Mouse (Mus musculus): Measurements from ENCODE around the gene Qk. TPM values are rescaled to one million over a fixed set of nuclear protein-coding genes. Genes with fewer than 3 reads are reported as not detected.
A peak's percentile ranks its signal among the peaks of the same experiment; 100 is the strongest.

Gene Qk
- polyA plus RNA-seq, 1 experiment from 2014 or later: 40.5 TPM

DNA sequence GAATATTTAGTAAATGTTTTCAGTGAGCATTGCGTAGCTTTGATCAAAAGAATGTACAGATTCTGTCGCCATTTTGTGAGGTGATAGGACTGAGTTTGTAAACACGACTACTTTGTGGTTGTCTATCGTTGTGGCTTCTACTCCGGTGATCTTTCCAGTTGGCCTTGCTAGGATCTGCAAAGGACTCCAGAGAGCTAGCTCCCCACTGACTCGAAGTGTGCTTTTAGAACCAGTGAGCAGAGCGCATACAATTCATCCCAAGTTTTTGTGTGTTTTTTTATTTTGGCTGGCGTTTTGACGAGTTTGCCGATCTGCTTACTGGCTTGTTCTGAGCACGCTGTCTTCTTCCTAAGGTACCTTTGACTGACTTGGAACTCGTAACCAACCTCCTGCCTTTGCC lies 16.9 kb upstream of the Qk start:
- whole genome bisulfite sequencing: 87% methylated on average over 12 of the region's 12 CpGs

DNA sequence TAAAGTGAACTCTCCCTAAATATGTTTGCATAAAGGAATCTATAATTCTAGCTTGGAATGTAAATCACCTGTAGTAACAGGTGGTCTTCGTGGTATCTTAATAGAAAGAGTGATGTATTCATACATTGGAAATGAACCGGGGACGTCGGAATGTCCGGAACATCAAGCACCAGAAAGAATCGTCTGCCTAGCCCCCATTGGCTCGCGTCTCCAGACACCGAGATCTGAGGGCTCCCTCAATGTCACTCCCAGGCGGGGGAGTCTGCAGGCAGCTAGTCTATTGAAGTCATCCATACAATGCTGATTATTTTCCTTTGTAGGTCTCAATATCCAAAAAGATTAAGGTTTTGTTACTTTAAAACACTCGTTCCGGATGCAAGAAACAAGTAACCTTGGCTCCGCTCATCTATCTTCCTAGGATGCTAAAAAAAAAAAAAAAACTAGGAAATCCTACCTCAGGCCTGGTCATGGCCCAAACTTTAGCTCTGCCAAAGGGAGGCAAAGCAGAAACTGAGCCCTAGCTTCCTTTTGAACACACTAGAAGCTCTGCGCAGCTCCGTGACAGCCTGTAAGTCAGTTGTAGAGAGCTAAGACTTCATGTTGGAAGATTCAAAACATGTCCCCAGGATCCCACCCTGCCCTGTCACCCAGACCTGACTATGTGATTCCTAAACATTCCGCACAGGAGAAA lies 16.3 kb upstream of the Qk start:
- Histone ChIP-seq H3K4me3 (peak overlapping the region; percentile 52), H3K36me3 (replicated peaks) (peaks cover 5% of the 10 kb centered on the region; the same call in 1 of the 2 replicates), H3K9me3 (no peaks in the 10 kb centered on the region), H3K4me1 (peaks cover 47% of the 10 kb centered on the region), H3K27me3 (ENCODE audit: poor library complexity, severe bottlenecking) (no peaks in the 10 kb centered on the region), H3K27ac (peak overlapping the region; percentile 96)
- 13% methylated on average over 16 of the region's 16 CpGs for WGBS
- DNase-seq (ENCODE audit: extremely low spot score, low spot score): peak; percentile 56

More for the DNA sequence above, 16.9 kb upstream of the Qk start:
- Histone ChIP-seq H3K4me1 (peaks cover 50% of the 10 kb centered on the region), H3K27me3 (ENCODE audit: poor library complexity, severe bottlenecking) (no peaks in the 10 kb centered on the region), H3K4me3 (peak overlapping the region; percentile 52; the same call in 1 of the 2 replicates), H3K36me3 (replicated peaks) (peaks cover 1% of the 10 kb centered on the region; the same call in 1 of the 2 replicates), H3K9me3 (no peaks in the 10 kb centered on the region), H3K27ac (peak overlapping the region; percentile 96)
- DNase-seq (ENCODE audit: extremely low spot score, low spot score): no peak

DNA sequence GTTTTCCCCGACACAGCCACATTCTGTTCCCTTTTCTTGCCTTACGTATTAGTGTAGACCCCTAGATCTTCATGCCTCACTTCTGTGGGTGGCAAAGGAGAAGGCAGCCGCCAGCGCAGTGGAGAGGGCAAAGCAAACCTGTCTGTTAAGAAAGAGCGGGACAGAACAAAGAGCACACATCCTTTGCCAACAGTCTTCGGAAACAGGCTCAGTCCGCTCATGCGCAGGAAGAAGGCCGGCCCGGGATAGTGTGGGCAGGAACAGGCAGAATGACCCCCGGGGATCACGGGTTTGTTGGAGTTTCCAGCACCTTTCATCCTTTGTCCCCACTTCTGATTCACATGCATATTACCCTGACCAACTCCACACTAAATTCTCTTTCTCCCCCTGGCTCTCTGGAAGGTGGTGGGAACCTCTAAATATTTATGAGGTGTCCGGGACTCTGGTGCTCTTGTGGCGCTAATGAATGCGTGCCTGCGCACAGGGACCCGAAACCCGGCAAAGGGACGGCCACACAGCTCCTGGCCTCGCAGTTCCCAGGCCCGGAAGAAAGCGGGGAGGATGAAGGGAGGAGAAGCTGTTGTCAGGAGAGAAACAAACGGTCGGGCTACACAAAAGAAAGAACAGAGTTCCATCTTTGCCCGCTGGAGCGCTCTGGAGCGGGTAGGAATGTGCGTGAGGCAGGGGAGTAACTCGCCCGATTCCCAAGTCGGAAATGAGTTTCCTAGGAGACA lies 15.5 kb upstream of the Qk start:
- Histone ChIP-seq H3K27ac (peak overlapping the region; percentile 96), H3K4me3 (peak overlapping the region; percentile 52), H3K9me3 (no peaks in the 10 kb centered on the region), H3K27me3 (ENCODE audit: poor library complexity, severe bottlenecking) (no peaks in the 10 kb centered on the region), H3K36me3 (replicated peaks) (peaks cover 5% of the 10 kb centered on the region; the same call in 1 of the 2 replicates), H3K4me1 (peaks cover 51% of the 10 kb centered on the region)
- DNase-seq (ENCODE audit: extremely low spot score, low spot score): peak; percentile 90
- WGBS: under 1% methylated on average over 31 of the region's 31 CpGs

DNA sequence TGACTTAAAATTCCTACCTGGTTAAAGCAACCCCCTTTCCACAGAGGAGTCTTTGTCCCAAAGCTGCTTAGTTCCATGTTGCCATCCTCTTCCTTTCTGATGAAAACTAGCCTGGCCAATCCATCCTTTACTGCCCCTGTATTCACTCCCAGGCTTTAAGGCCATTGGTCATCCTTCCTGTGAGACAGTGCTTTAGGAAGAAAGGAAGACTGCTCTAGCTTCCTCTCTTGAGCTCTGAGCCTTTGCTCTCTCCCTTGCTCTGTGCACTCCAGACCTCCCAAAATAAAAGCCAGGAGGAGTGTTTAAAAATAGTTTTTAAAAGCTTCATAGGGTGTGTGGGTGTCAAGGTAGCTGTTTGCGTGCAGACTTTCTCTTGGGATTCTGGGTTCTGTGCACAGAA lies 14.8 kb upstream of the Qk start:
- 13% methylated on average over 1 of the region's 1 CpGs for WGBS
- Histone ChIP-seq H3K4me1 (peaks cover 57% of the 10 kb centered on the region), H3K4me3 (peak overlapping the region; percentile 52), H3K27me3 (ENCODE audit: poor library complexity, severe bottlenecking) (no peaks in the 10 kb centered on the region), H3K36me3 (replicated peaks) (peaks cover 5% of the 10 kb centered on the region; the same call in 1 of the 2 replicates), H3K27ac (peak overlapping the region; percentile 96), H3K9me3 (no peaks in the 10 kb centered on the region)
- no peak for DNase-seq (ENCODE audit: extremely low spot score, low spot score)

DNA sequence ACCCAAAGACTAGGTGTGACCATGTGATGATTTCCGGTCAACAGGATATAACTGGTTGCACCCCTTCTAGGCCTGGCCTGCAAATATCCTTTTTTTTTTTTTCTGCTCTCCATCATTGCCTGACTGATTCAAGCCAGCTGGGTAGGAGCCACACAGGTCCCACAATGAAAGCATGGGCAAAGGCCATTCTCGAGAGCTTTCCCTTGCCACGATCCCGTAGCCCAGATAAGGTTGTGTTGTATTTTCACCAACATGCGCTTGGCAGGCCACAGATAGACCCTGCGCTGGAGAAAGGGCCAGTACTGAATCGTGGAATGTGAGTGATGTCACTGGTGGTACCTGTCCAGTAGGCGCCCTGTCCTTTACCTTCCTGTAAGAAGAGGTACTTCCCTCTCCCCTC lies 13.7 kb upstream of the Qk start:
- Histone ChIP-seq H3K4me1 (peaks cover 65% of the 10 kb centered on the region), H3K9me3 (no peaks in the 10 kb centered on the region), H3K4me3 (no peak overlapping the region), H3K27ac (peak overlapping the region; percentile 96), H3K27me3 (ENCODE audit: poor library complexity, severe bottlenecking) (no peaks in the 10 kb centered on the region), H3K36me3 (replicated peaks) (peaks cover 9% of the 10 kb centered on the region)
- no peak for DNase-seq (ENCODE audit: extremely low spot score, low spot score)
- 93% methylated on average over 8 of the region's 8 CpGs for WGBS

DNA sequence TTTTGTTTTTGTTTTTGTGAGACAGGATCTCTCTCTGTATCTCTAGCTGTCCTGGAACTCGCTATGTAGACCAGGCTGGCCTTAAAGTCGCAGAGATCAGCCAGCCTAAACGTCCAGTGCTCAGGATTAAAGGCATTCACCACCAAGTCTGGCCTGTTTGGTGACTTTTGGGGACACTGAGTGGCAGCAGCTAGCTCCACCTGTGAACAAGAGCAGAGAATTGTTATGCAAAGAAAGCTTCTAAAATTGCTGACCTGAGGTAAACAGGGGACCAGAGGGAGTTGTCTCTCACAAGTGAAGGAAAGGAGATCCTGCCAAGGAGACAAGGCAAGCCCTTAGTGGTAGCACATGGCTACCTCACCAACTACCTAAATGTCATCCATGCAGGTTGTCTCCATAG lies 12.5 kb upstream of the Qk start:
- peak overlapping the region; percentile 44; the same call in 1 of the 2 replicates for H3K27ac ChIP-seq
- H3K27me3 ChIP-seq (ENCODE audit: poor library complexity, severe bottlenecking): no peaks in the 10 kb centered on the region
- no peaks in the 10 kb centered on the region for H3K9me3 ChIP-seq
- H3K4me1 ChIP-seq: peaks cover 62% of the 10 kb centered on the region
- H3K36me3 ChIP-seq (replicated peaks): peaks cover 9% of the 10 kb centered on the region
- no peak for DNase-seq (ENCODE audit: extremely low spot score, low spot score)
- 68% methylated on average over 3 of the region's 3 CpGs for WGBS
- H3K4me3 ChIP-seq: no peak overlapping the region

DNA sequence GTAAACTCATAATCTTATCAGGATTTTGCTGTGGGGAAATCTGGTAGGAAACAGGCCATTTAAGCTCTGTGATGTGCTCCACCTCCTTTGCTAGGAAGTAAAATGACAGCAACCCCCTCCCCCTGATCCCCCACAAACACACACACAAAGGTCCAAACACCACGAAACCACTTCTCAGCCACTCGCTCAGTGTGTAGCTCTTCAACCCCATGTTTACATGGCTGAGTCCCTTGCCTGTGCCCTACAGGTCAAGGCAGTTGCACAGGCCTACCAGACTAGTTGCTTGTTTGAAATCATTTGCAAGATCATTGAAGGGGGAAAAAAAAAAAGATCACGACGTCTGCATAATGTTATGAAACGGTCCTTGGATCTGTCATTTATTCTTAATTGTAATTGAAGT lies 9.8 kb upstream of the Qk start:
- 85% methylated on average over 5 of the region's 5 CpGs for WGBS

DNA sequence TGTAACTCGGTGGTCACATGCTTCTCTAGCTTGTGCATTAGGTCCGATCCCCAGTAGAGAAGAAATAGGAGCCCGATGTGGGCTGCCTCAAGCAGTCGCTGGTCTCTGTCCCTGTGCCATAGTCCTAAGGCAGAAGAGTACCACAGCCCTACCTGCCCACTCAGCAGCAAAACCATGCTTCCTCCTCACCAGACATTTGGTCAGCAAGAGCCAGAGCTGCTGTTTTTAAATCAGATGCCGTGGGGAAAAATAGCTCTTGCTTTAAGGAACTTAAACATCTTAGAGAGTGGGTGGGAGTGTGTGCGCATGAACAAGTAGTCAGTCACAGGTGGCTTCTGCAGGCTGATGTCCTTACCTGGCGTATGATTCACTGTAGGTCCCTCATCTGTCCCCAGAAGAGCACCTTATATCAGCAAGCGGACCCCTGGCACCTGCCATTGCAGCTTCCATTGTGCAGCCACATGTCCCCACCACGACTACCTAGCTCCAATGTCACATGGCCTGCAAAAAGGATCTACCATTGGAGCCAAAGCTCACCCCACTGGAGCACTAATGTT lies 9.0 kb upstream of the Qk start:
- Histone ChIP-seq H3K9me3 (peaks cover 5% of the 10 kb centered on the region; the same call in 1 of the 2 replicates), H3K27me3 (ENCODE audit: poor library complexity, severe bottlenecking) (no peaks in the 10 kb centered on the region), H3K4me3 (no peak overlapping the region), H3K27ac (no peak overlapping the region), H3K36me3 (replicated peaks) (peaks cover 28% of the 10 kb centered on the region), H3K4me1 (peaks cover 36% of the 10 kb centered on the region)
- 93% methylated on average over 9 of the region's 9 CpGs for WGBS
- no peak for DNase-seq (ENCODE audit: extremely low spot score, low spot score)

More for the DNA sequence above, 9.8 kb upstream of the Qk start:
- no peak overlapping the region for H3K27ac ChIP-seq
- no peak for DNase-seq (ENCODE audit: extremely low spot score, low spot score)
- H3K4me3 ChIP-seq: no peak overlapping the region
- peaks cover 5% of the 10 kb centered on the region; the same call in 1 of the 2 replicates for H3K9me3 ChIP-seq
- H3K27me3 ChIP-seq (ENCODE audit: poor library complexity, severe bottlenecking): no peaks in the 10 kb centered on the region
- H3K4me1 ChIP-seq: peaks cover 44% of the 10 kb centered on the region
- H3K36me3 ChIP-seq (replicated peaks): peaks cover 26% of the 10 kb centered on the region

DNA sequence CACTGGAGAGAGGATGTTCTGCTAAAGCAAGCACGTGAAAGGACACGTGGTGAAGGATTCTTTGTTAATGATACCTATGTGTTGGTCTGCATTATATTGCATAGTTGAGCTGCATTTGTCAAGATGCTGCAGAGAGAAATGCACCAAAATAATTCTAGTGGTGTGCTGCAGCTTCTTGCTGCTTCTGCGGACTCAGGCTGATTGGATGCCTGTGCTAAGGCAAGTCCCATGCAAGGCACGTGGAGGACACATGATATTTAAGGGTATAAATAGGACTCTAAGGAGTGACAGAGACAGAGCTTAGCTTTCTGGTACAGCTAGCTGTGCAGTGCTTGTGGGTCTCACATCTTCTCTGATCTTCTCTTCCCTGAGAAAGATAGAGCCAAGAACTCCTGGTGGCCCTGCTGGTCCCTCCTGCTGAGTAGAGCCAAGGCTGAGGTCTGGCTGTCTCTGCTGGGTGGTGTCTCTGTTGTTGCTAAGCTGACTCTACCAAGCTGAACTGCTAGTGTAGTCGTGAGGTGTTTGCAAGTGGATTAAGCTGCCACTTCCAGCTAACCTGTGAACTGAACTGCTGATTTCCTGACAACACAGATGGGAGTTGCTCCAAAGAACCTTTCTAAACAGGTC lies 8.0 kb upstream of the Qk start:
- 73% methylated on average over 5 of the region's 5 CpGs for WGBS
- peaks cover 28% of the 10 kb centered on the region for H3K4me1 ChIP-seq
- H3K9me3 ChIP-seq: peaks cover 5% of the 10 kb centered on the region; the same call in 1 of the 2 replicates
- DNase-seq (ENCODE audit: extremely low spot score, low spot score): no peak
- no peak overlapping the region for H3K4me3 ChIP-seq
- no peak overlapping the region for H3K27ac ChIP-seq
- H3K27me3 ChIP-seq (ENCODE audit: poor library complexity, severe bottlenecking): no peaks in the 10 kb centered on the region
- peaks cover 28% of the 10 kb centered on the region for H3K36me3 ChIP-seq (replicated peaks)

DNA sequence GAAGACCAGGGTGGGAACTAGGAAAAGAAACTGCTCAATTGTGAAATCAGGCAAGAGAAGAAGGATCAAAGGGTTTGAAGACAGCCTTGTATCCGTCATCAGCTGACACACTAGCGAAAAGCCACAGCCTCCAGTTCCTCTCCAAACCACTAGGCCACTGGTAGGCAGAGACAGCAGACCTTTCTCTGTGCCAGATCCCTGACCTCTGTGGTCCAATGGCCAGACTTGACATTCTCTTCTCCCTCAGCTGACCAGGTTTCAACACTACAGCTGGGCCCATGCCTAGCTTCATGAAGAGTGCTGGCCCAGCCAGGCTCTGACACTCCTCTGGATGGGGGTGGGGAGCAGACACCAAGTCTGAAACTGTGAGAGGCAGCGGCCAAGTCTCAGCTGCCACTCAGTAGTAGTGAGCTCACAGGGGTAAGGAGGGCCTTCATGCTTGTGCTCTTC lies 7.0 kb upstream of the Qk start:
- whole genome bisulfite sequencing: 79% methylated on average over 3 of the region's 3 CpGs

DNA sequence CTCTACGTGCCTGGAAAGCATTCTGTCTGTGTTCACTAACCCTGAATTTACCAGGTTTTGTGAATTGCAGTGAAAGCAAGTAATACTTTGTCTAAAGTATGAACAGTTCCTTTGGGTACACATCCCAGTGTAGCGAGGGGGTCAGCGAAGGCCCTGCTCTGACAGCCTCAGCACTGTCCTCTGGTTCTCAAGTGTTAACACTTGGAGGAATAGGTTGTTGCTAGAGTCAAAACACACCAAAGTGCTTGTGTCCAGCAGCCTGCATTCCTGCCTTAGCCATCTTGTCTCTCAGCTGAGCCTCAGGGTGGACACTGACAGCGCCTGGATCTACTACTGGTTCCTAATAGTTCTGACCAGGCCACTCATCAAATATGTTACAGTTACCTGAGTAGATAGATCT lies 6.3 kb upstream of the Qk start:
- Histone ChIP-seq H3K27me3 (ENCODE audit: poor library complexity, severe bottlenecking) (no peaks in the 10 kb centered on the region), H3K4me1 (peaks cover 41% of the 10 kb centered on the region), H3K9me3 (peaks cover 5% of the 10 kb centered on the region; the same call in 1 of the 2 replicates), H3K4me3 (no peak overlapping the region), H3K36me3 (replicated peaks) (peaks cover 23% of the 10 kb centered on the region), H3K27ac (no peak overlapping the region)
- no peak for DNase-seq (ENCODE audit: extremely low spot score, low spot score)
- 96% methylated on average over 4 of the region's 4 CpGs for WGBS

More for the DNA sequence above, 7.0 kb upstream of the Qk start:
- peaks cover 28% of the 10 kb centered on the region for H3K36me3 ChIP-seq (replicated peaks)
- H3K27me3 ChIP-seq (ENCODE audit: poor library complexity, severe bottlenecking): no peaks in the 10 kb centered on the region
- peaks cover 34% of the 10 kb centered on the region for H3K4me1 ChIP-seq
- no peak overlapping the region for H3K4me3 ChIP-seq
- no peak overlapping the region for H3K27ac ChIP-seq
- no peak for DNase-seq (ENCODE audit: extremely low spot score, low spot score)
- peaks cover 5% of the 10 kb centered on the region; the same call in 1 of the 2 replicates for H3K9me3 ChIP-seq

DNA sequence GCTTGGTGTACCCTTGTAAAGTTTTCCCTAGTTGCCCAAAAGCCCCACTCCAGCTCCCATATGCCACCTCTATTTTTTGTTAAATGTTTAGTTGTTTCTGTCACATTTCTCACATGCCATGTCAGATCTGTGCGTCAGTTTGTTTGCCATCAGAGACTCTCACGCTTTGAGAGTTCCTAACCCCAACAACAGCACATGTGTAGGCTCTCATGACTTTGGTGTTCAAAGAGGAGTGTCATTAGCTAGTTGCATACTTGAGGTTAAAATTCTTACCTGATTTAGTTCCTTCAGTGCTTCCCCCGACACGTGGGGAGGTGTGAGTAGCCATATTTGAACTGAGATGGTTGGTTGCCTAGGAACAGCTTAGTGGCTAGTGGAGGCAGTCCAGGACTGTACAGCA lies 2.1 kb upstream of the Qk start:
- Histone ChIP-seq H3K9me3 (peaks cover 5% of the 10 kb centered on the region; the same call in 1 of the 2 replicates), H3K27ac (peak overlapping the region; percentile 99; the same call in 1 of the 2 replicates), H3K27me3 (ENCODE audit: poor library complexity, severe bottlenecking) (no peaks in the 10 kb centered on the region), H3K4me1 (peaks cover 22% of the 10 kb centered on the region), H3K4me3 (peak overlapping the region; percentile 88; the same call in 1 of the 2 replicates), H3K36me3 (replicated peaks) (peaks cover 18% of the 10 kb centered on the region)
- DNase-seq (ENCODE audit: extremely low spot score, low spot score): no peak
- WGBS: 84% methylated on average over 4 of the region's 4 CpGs

All from forebrain, embryonic 10.5 days (tissue).